14 mouse cellular contexts compared by ENCODE assay signal in the genomic region with DNA sequence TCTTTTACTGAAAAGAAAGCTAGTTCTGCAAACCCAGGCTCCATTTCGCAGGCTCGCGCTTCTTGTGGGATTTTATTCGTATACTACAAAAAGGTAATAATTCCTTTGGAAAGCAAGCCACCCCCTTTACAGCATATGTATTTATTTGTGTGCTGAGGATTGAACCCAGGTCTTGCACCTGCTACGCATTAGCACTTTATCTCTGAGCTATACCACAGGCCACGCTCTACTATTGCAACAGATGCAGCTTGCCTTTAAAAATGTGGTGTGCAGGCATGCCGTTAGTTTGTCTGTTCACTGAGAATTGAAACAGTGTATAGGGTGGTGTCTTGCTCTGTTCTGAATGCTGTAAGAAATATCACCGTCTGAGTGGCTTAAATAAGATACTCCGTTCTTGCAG.
"Had no signal": no experiment of that assay in that cellular context is flagged by ENCODE, and none has a peak within 500 bp of the region (broad histone marks: within the 10 kb centered on the region; RNA-seq: fewer than 3 reads in every experiment).

No protein-coding gene starts in this region.

- H3K27ac ChIP-seq: kidney, embryonic 15.5 days; left cerebral cortex, adult 2 months; liver, embryonic 12.5 days; neural tube, embryonic 12.5 days had no signal

- H3K36me3 ChIP-seq: kidney, embryonic 15.5 days; liver, embryonic 12.5 days; neural tube, embryonic 12.5 days had no signal

- H3K9ac ChIP-seq: kidney, embryonic 15.5 days; liver, embryonic 12.5 days; lung, embryonic 14.5 days; neural tube, embryonic 12.5 days had no signal

- H3K27me3 ChIP-seq: kidney, embryonic 15.5 days; liver, embryonic 12.5 days; neural tube, embryonic 12.5 days had no signal

- H3K4me2 ChIP-seq: kidney, embryonic 15.5 days; liver, embryonic 12.5 days; lung, embryonic 14.5 days; midbrain, embryonic 11.5 days; neural tube, embryonic 12.5 days had no signal

- ATAC-seq: intestine, embryonic 16.5 days; liver, embryonic 12.5 days had no signal

- H3K4me3 ChIP-seq: kidney, embryonic 15.5 days; left cerebral cortex, adult 2 months; liver, embryonic 12.5 days; myocyte; neural tube, embryonic 12.5 days had no signal

- DNase-seq: kidney, adult 2 months; kidney, postnatal 25 days; lung, embryonic 14.5 days; lung, postnatal 10 days; lung, postnatal 4 days; right cerebral cortex, postnatal 25 days; thymus, postnatal 4 days had no signal

- H3K9me3 ChIP-seq: kidney, embryonic 15.5 days; liver, embryonic 12.5 days; neural tube, embryonic 12.5 days had no signal
